Mouse (Mus musculus) gonadal fat pad, adult 2 months (tissue): ENCODE results near the gene 1700020A23Rik. TPM values are rescaled to one million over a fixed set of nuclear protein-coding genes. Genes with fewer than 3 reads are reported as not detected.
"Not testable (repeated sequence)": the region's sequence is repeated elsewhere in the genome, so short reads cannot be mapped to it uniquely, and the experiment has no call there.

Source experiments
- DNase-seq: peaks from one replicate; pipeline ENCODE4 v3.0.0-alpha.2; 2012; ENCODE audit warnings: low read depth
- polyA plus RNA-seq: library from polyadenylated mRNA; depleted of rRNA; stranded (reverse); fragments of >200 nt; gene quantifications from 2 replicates; pipeline ENCODE4 v1.2.3, GENCODE M21; 2012; rRNA removed

1700020A23Rik gene
- polyA plus RNA-seq = 2.1 and 3.6 TPM in 2 replicates

DNA sequence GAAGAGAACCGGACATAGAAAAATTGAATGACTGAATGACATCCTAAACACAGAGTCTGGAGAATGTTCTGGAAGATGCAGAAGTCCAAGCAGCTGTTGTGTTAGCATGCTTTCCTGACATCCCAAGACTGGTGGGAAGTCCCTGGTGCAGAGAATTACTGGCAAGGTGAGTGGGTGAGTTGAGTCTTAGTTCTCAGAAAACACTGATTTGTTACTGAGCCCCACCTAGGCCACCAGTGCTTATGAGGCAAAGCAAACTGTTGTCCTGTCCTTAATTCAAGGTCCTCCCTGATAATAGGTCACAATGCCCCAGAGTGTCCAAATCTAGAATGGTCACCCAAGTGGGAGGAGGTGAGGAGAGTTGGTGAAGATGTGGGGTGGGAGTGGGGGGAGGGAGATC is at the start of gene 1700020A23Rik, which contains the start of gene Gm28372:
Gene 1700020A23Rik (plus strand): TSS at position 321 of the 400 bp plus-strand sequence.
Gene Gm28372 (plus strand): TSS at position 301 of the 400 bp plus-strand sequence.
- no peak for DNase-seq

DNA sequence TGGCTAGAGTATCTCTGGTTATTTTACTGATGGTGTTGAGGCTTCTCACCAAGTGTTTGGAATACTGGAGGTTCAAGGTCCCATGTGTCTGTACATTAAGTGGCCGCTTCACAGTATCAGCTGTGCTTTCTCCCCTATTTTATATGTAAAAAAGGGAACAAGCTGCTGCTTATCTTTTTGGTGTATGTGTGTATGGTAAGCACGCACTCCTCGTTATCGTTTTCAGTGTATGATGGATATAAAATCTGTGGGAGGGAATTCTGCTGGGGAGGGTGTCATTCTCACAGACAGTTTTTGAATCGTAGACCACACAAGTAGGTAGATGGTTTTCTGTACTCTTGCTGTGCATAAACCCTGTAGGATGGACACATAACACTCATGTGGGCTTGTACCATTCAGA is 47.5 kb upstream of the 1700020A23Rik start:
- no peak for DNase-seq

DNA sequence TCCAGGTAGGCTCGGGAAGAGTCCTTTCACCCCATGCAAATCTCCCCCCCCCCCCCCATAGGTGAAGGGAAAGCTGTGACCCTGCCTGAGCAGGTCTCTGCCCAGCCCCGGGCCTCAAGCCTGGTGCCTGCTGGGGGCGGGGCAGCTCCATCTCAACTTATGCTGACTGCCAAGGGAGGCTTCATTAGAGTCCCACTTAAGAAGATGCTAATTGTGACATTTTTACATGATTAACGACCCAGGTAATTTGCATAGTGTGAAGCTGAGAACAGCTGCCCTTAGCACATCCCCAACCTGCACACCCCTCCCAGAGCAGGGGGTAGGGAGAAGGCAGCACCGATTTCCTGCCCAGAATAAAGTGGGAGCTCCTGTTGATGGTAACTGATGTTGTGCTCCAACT is 46.2 kb upstream of the 1700020A23Rik start:
- DNase-seq = no peak

DNA sequence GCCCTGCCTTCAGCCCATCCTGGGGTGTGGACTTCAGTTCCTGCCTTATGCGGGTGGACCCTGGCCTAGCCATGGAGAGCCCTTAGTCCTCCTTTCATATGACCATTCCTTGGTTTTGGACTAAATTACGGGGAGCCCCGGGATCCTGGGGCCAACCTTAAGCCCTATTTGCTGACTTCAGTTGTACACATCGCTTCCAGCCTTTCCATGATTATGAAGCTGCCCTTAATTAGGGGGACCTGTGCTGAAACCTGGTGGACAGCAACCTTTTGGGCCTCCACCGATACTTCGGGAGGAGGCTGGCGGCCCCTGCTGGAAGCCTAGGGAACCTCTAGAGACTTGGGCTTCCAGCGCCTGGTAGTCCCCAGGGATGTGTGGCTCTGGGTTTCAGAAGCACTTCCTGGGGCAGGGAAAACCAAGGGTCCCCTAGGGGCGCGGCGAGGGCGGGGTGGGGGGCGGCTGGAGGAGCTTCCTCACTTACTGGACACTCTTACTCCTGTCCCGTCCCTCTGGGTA is 42.5 kb upstream of the 1700020A23Rik start:
- DNase-seq = no peak

DNA sequence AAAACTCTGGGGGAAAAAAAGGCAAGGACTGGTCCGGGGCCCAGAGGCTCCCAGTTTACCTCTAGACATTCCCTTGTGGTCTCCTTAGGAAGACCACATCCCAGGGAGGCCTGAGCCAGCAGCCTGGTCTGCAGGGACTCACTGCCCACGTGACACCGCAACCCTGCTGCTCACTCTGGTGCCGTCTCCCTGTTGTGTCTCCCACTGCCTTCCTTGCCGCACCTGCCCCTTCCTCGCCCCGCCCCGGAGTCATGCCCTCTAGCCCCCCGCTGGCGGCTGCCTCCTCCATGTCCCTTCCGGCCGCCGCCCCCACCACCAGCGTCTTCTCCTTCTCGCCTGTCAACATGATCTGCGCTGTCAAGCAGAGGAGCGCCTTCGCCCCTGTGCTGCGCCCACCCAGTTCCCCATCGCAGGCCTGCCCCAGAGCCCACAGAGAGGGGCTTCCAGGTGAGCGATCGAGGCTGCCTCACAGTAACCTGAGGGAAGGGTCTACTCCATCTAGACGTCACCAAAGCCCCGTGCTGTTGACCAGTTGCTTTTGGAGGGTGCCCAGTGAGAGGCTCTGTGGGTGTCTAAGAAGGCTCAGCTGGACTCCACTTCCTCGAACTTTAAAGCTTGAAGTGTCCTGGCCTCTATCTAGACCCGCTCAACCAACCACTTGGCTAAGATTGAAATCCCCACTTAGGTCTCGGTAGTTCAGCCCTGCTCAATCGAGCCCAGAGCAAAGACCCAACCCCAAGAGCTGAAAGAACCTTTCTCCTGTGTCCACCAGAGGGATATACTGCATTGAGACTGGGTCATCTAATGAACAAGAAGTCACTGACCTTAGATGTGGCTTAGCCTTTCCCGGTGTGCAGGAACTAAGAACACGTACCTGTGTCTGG is 39.6 kb upstream of the 1700020A23Rik start:
- DNase-seq = no peak

DNA sequence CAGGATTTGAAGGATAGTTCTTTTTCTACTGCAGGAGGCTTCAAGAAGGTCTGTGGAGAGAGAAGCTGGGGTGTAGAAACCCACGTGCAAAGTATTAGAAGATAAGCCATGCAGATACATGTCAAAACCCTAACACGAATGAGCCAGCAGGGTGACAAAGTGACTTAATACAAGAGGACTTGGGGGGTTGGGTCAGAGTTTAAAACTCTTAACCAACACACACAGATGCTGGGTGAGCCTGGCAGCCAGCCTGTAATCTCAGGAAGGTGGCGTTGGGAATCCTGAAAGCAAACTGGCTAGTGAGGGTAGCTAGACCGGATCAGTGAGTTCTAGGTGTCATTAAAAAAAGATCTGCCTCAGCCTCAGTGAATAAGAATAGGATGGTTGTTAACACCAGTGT is 37.7 kb upstream of the 1700020A23Rik start:
- DNase-seq = peak; percentile 66

DNA sequence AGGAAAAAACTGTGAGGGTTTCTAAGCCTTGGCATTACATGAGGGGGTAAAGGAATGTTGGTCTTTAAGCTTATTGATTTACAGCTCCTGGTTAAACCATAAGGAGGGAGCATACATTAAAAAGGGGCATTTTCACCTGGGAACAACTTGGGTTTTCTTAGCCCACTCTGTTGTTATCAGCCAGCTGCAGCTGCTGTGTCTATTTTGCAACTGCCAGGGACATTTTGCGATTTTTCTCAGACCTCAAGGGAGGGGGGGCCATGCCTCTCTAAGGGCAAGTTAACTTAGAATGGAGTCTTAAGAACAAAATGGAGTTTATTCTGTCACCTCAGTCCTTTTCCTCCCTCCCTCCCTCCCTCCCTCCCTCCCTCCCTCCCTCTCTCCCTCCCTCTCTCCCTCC is 32.0 kb upstream of the 1700020A23Rik start:
- DNase-seq = not testable (repeated sequence)

DNA sequence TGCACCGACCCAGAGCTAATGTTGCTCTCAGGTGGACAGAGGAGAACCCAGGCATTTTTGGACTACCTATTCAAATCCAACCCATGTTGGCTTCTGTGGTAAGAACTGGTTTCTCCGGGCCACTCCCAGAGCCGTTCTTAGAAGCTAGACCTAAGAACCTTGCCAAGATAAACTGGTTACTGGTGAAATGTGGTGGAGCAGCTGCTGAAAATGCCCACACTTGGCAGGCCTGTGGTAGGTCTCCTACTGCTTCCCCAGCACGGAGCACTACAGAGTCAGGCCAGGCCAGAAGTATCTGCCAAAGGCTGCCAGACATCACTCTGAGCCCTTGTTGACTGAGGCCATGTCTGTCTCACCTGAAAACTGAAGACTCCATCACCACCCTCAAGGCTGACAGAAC is 30.1 kb upstream of the 1700020A23Rik start:
- DNase-seq = peak; percentile 69

DNA sequence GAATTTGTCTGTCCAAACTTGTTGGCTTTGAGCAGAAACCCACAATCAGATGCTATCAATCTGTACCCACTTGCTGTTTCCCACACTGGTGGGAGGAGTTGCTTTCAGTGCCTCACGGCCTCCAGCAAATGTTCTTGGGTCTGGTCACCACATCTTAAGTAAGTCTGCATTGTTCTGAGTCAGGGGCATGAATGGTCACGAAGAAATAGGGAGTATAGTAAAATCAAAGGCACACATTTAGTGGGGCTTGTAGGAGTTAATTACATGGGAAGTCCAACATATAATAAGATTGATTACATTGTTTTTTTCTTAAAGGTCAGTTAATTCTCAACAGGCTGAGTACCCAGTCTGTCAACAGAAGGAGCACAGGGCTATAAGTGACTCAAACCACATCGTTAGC is 21.9 kb upstream of the 1700020A23Rik start:
- no peak for DNase-seq

DNA sequence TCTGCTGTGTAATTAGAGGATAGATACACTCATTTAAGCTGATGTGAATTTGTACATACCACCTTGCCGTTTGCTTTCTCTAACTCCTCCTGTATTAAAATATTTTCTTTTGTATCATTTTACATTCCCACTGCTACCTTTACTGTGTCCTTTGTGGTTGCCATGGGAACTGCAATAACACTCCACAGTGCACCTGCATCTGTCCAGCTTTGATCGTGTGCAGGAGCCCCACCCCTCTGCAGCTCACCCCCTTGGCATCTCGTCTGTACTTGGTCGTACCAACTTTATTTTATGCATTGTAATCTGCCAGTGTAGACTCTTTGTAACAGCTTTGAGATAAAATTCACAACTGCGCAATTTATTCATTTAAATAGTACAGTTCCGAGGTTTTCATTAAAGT is 21.2 kb upstream of the 1700020A23Rik start:
- DNase-seq = no peak

DNA sequence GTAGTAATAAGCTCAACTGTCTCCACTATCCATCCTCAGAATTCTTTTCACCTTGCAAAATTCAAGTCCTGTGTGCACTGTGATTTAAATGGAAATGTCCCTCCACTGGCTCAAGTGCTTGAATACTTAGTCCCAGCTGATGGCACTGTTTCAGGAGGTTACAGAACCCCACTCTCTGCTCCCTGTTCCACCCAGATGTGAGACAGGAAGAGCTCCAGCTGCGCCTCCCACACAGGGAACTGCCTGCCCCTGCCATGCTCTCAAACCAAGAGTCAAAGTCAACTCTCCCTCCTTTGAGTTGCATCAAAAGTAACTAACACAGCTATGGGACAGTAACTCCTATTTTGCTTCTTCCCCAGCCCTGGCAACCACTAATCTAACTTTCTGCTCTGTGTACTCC is 18.8 kb upstream of the 1700020A23Rik start:
- no peak for DNase-seq

DNA sequence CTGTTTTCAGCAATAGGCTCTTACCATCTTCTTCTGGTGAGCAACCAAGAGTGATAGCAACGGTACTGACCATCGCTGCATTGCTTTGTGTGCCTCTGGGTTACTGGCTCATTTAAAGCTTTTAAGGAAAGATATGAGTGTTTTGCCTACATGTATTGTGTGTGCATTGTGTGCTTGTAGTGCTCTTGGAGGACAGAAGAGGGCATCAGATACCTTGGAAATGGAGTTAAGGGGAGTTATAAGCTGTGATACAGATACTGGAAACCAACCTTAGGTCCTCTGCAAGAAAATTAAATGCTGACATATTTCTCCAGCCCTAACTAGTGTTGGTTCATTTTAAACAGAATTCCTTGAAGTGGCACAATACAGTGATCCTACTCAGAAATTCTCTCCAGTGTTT is 16.3 kb upstream of the 1700020A23Rik start:
- DNase-seq = no peak

DNA sequence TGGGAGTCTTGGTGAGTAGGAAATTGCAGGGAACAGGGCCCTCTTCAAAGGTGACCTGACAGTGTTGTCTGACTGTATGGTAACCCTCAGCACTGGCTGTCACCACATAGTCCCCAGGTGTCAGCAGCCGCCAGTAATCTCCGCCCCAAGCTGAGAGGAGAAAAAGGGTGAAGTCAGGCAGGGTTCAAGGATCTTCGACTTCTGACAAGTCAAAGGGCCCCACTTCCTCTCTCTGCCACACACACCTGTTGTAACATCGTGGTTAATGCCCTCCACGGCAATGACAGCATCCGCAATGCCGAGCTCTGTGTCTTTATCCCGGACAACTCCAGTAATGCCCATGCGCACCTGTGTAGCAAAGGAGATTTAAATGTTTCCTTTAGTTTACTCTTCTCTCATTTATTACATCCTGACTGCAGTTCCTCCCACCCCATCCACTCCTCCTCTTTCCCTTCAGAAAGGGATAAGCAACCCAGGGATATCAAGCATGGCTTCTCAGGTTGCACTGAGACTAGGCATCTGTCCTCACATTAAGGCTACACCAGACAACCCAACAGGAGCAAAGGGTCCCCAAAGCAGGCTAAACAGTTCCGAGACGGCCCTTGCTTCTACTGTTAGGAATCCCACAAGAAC is 13.9 kb upstream of the 1700020A23Rik start:
- no peak for DNase-seq

DNA sequence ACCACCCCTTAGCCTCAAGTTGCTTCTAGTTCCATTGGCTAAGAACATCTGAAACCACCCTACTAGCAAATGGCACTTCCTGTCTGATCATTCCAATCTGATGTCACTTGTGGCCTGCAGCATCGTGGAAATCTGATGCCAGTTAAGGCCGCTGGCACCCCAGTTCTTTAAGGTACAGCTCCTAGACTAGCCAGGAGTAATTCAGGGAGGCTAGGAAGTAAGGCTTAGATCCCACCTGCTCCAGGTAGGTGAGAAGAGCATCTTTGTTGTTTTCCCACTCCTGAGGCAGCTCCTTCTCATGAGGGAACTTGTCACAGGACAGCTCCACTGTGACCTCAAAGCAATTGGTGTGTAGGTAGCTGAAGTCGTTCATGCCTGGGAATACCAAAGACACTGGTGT is 12.2 kb upstream of the 1700020A23Rik start:
- no peak for DNase-seq

DNA sequence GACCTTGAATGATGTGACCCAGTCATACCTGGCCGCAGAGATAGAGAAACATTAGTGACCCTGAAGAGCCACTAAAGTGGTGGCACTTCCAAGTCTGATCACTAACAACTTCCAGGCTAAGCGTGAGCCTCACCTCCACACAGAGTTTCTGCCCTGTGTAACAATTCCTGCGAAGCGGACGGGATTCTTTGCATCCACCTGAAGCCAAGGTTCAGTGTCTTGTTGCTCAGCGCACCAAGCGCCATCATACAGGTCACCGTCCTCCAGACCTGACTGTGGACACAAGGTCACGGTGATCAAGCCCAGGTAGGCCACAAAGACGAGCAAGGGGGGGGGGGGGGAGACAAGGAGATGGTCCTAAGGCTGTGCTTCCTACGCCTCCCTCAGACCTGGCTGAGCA is 9.4 kb upstream of the 1700020A23Rik start:
- no peak for DNase-seq

DNA sequence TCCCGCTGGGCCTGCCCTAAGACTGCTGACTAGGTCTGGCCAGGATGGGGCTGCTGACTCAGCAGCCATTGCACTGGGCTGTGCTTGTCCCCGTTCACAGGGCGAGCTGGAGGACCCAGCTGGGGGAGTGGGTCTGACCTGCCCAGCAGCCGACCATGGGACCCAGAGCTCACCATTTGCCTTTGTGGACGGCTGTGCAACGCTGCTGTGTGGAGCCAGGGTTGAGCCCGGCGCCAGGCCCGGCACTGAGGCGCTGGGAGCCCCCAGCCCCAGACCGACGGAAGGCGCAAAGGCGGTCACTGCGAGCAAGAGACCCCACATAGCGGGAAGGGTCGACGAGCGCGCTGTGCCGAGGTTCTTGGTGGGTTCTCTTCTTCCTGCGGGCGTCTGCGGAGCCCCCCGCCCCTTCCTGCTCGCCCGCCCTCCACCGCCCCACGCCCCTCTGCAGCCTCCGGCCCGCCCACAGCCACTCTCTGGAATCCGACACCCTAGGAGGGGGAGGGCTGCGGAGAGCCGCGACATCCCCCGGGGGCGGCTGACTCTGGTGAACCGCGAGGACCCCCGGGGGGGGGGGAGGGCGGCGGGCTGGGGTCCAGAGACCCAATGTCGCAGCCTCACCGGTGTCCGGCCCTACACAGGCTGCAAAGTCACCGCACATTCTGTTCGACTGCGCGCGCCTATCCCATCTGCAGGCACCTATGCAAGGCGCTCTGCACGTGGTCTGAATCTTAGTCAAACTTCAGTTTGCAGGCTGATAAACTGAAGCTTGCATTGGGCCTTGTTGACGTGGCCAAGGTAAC is 7.7 kb upstream of the 1700020A23Rik start, which contains the start of gene Cpxm1:
Gene Cpxm1 (minus strand): TSS at position 389 of the 800 bp plus-strand sequence.
- DNase-seq = no peak

DNA sequence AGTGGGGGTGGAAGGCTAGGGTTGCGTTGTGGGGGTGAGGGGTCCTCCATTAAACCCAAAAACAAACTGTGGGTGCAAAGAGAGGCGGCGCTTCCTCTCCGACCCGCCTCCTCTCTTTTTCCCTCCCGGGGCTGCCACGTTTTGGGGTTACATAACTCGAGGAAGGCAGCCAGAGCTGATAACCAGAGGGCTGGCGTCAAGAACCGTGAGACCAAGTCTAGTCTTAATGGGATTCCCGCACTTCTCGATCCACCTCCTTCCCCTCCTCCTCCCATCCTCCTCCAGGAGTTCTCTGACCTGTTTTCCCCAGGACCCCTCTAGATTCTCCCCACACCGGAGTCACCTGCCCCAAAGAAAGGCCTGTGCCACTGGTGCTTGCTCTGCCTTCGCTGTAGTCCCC is 7.0 kb upstream of the 1700020A23Rik start:
- no peak for DNase-seq

DNA sequence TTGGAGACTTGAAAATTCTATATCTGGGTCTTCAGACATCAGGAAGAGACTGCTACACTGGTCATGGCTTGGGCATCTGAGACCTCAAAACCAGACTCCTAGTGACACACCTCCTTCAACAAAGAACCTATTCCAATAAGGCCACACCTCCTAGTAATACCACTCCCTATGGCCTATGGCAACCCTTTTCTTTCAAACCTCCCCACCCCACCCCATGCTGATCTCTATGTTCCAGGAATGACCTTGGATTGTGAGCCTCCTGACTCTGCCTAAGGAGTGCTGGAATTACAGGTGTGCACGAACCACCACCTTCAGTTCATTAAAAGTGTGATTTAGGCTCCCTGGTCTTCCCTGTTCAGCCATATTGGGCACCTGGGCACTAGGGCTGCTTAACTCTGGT is 5.0 kb upstream of the 1700020A23Rik start:
- no peak for DNase-seq

DNA sequence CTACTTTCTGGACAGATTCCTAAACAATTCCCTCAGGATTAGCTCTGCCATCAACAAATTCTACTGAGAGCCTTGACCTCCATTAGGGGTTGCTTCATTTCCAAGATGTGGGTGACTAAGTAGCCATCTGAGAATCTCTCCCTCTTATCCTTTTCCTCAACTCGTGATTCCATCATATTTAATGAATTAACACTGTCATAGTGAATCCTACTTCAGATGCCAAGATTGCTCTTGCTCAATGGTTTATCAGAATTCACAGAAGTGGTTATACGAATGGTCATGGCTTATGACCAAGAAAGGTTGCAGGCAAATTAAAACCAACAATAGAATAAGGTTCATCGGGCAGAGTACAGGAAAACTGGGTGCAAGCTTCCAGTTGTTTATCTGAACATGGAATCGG is 3.2 kb upstream of the 1700020A23Rik start:
- DNase-seq = no peak

DNA sequence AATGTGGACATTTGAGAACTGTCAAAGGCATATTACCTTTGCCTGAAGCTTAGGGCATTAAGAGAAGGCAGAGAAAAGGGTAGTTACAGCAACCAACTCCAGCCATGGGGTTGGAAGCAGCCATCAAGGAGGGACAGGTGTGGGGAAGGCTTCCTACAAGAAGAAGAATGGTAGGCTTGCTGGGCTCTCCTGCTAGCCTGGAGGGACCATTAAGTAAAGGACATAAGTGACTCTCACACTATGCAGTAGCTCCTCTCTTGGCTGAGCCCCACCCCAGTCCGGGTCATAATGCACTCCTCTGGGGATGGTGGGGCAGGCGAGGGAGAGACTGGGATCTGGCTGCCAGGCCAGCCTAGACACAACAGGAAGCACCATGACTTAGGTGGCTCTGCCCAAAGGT is 1.1 kb downstream of the 1700020A23Rik start, which contains the start of gene Tmem239:
Gene Tmem239 (plus strand): TSS at position 301 of the 400 bp plus-strand sequence.
- DNase-seq = no peak

DNA sequence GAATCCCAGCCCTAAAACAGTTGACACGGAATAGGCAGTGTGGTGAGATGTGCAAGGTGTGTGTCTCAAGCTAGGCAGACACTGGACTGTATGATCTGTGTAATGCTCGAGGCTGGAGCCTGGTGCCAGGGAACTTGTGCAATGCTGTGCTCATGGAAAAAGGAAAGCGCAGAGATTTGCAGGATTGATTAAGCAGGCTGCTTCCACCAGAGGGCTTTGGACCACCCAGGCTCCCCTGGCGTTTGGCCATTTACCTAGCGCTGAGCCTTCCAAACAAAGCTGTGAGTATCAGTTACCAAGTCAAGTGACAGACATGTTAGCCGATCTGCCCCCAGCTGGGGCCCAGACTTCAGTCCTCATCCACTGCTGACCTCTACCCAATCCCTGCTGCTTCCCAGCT is 3.1 kb downstream of the 1700020A23Rik start:
- peak; percentile 54 for DNase-seq
